Mouse (Mus musculus) cerebellum, adult 11-12 months (tissue): Measurements from ENCODE around the gene Ndufaf1.
"Not testable (repeated sequence)": the region's sequence is repeated elsewhere in the genome, so short reads cannot be mapped to it uniquely, and the experiment has no call there.

Source experiments
- DNase-seq: peaks from one replicate; pipeline ENCODE4 v3.0.0; 2022

Ndufaf1 gene

DNA sequence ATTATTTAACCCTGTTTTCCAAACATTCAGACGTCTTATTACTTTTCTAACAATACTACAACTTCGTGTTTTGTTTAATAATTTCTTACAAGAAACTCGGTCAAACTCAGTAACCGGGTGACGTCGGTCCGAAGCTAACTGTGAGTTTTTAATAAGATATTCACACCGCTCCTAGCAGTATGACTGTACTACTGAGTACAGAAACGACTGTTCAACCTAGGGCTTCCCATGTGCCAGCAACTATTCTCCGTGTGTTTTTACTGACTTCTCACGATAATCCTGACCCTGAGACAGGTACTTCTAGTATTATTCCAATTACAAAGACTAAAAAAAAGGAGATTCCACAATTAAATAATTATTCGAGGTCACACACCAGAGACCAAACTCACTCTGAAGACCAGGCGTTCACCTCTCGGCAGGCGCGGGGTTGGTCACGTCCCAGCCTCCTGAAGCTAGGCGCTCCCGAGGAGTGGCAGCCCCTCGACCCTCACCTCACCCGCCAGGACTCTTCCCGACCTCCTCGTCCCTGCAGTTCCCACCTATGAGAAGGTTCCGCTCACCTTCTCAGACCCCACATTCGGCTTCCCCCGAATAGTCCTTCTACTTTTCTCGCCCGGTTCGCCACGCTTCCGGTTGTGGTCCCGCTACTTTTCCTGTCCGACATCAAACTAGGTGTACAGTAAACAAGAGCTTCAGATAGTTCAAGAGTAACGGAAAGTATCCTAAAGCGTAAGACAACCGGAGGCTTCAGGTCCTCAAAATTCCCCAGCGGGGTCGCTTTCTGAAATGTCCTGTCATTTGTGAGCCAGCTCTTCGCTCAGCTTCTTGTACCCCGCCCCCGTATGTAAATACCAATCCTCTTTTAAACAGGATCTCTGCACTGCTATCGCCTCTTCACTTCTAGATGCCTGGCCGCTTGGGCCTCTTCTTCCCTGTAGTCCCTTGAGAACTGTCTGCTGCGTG, at the start of gene Ndufaf1:
Gene Ndufaf1 (minus strand): TSS at position 608 of the 963 bp plus-strand sequence.
- DNase-seq = peak; percentile 73

DNA sequence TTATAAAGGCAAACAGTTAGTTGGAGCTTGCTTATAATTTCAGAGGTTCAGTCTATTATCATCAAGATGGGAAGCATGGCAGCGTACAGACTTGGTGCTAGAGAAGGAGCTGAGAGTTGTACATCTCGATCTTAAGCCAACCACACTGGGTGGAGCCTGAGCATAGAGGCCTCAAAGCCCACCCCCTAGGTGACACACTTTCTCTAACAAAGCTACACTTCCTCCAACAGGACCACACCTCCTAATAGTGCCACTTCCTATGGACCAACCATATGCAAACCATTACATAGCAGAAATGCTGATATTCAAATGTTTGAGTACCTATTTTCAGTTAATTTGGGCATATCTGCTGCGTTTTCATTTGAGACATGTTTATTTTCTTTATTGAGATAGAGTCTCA, 47.4 kb upstream of the Ndufaf1 start:
- DNase-seq = no peak

DNA sequence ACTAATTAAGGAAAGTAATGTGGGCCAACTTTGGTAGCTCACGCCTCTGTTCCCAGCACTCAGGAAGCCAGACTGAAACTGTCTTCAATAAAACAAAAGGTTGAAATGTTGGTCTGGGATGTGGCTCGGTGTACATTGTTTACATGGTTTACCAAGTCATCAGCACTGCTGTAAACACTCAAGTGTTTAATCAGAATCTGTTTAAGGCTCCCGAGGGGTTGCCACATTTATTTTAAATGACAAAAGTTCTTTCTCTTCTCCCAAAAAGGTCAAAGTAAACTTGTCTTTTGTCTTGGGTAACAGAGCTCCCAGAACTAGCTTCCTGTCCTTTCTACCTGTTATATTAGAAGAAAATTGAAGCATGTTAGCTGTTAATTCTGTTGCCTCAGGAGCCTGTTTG, 45.0 kb upstream of the Ndufaf1 start:
- DNase-seq = no peak

DNA sequence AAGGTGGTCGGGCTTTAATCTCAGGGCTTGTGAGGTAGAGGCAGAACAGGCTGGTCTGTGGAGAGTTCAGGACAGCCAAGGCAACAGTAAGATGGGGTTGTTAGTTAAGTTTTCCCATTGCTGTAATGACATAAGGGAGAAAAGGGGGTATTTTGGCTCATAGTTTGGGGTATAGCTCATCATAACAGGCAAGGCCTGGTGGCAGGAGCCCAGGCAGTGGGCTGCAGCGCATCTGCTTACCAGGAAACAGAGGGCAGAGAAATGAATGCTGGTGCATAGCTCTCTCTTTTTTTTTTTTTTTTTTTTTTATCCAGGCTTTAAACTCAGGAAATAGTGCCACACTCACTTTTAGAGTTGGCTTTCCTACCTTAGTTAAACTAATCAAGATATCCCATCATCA, 40.5 kb upstream of the Ndufaf1 start:
- DNase-seq = no peak

DNA sequence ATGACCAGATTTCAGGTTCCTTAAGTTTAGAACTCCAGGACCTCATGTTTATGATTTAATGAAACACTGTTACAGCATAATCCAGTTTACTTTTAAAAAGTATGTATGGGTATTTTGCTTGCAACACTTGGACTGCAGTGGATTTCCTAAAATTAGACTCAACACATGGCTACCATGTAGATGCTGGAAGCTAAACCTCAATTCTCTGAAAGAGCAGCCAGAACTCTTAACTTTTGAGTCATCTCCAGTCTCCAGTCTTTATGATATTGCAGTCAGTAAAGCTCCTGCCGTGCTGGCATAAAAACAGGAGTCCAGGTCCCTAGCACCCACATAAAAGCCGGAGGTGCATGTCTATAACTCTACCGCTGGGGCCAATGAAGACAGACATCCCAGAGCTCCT, 37.3 kb upstream of the Ndufaf1 start:
- DNase-seq = no peak

DNA sequence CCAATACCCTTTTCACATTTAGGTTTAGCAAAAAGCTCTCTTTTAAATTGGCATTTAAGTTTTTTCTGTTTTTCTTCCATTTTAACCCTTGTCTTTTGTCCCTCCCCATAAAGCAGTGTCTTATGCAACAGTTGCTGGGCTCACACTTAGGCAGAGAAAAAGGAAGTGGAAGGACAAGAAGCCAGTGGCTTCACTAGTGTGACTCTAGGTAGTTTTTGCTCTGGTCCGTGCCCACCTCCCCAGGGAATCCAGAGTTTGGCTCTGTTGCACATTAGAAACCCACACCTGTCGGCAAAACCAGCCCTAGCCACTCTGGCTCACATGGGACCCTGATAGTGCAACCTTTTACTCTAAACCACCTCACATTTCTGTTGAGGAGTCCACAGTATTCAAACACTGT, 35.8 kb upstream of the Ndufaf1 start:
- DNase-seq = no peak

DNA sequence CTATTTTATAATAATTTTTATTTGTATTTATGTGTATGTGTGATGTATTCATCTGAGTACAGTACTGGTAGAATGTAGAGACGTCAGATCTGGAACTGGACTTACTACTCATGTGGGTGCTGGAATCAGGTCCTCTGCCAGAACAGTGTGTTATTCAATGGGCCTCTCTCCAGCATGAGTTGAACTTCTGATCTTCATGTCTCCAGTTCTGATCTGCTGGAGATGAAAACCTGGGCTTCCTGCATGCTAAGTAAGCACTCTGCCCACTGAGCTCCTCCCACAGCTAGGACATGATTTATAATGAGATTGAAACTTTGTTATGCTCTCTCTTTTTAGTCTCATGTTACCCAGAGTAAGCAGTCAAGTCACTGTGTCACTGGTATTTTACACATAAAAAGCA, 33.5 kb upstream of the Ndufaf1 start:
- DNase-seq = no peak

DNA sequence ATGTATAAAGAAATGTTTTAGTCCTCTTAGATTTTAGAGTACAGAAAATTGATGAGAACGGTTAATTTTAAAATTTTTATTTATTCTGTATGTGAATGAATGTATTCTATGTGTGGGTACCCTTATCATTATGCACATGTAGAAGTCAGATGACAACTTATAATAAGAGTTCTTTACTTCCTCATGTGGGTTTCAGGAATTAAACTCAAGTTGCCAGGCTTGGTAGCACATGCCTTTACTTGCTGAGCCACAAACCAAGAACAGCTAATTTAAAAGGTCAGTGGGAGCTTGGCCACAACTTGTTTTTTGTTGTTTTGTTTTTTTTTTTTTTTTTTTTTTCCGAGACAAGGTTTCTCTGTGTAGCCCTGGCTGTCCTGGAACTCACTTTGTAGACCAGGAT, 32.2 kb upstream of the Ndufaf1 start:
- DNase-seq = no peak

DNA sequence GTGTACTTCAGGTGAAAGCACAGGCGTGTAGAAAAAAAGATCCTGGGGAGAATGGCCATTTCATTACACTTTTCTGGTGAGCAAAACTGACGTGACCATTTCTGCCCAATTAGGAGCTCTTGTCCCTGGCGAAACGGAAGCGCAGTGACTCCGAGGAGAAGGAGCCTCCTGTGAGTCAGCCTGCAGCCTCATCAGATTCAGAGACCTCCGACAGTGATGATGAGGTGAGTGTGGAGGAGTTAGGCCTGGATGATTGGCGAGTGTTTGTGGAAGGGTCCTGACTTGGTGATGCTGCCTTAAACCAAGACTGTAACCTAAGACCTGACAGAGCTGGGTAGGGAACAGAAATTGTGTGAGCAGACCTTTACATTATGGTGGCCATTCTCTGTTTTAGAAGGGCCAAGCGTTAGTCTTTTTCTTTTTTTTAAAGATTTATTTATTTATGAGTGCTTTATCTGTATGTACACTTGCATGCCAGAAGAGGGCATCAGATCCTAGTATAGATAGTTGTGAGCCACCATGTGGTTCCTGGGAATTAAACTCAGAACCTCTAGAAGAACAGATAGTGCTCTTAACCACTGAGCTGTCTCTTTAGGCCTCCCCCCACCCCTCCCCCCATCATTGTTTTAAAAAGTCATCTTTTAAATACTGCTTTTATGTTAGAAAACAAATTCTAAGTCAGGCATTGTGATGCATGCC, 29.5 kb upstream of the Ndufaf1 start:
- DNase-seq = no peak

DNA sequence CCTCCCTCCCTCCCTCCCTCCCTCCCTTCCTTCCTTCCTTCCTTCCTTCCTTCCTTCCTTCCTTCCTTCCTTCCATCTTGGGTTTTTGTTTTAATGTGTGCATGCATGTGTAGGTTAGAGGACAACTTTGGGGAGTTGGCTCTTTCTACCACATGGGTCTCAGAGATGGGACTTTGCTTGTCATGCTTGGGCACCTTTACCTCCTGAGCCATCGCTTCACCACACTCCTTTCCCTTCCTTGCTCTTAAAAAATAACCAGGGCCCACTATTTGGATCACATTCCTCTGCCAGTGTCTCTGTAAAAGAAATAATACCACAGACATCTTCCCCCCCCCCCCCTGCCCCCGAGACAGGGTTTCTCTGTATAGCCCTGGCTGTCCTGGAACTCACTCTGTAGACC, 21.1 kb upstream of the Ndufaf1 start:
- DNase-seq = no peak

DNA sequence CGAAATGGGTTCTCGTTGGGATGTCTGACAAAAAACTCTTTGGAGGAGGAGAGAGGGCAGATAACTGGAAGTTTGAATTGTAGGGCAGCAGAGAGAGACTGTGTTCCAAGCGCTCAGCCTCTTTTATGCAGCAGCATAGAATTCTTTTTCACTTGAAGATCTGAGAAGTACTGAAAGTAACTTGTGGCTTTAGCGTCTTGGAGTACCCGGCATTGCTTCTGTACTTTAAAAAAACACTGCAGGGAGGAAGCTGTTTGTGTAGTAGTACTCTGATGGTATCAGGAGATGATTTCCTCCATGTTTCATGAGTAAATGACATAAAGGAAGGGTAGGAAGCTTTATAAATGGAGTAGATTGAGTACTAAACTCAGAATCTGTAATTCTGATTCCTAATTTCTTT, 13.2 kb upstream of the Ndufaf1 start:
- no peak for DNase-seq

DNA sequence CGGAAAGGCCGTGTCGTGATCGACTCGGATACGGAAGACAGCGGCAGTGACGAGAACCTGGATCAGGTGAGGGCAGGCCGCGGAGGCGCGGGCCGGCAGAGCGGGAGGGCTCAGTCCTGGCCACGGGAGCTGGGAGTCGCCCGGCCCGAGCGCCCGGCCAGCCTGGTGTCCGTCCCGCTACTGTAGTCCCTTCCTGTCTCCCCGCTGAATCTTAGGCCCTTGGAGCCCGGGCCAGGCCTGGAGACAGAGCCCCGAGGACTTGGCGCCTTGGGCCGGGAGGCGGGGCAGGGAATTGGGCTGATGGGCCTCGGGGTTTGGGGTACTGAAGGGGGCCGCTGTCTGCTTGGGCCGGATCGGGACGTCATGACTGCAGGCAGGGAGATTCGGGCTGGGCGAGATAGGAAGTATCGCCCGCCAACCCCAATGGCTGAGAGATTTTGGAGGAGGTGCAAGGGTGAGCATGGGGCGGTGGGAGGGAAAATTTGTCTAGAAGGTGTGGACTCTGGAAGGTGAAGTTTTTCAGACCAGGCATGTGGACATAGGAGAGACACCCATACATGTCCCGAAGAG, 12.7 kb upstream of the Ndufaf1 start:
- no peak for DNase-seq

DNA sequence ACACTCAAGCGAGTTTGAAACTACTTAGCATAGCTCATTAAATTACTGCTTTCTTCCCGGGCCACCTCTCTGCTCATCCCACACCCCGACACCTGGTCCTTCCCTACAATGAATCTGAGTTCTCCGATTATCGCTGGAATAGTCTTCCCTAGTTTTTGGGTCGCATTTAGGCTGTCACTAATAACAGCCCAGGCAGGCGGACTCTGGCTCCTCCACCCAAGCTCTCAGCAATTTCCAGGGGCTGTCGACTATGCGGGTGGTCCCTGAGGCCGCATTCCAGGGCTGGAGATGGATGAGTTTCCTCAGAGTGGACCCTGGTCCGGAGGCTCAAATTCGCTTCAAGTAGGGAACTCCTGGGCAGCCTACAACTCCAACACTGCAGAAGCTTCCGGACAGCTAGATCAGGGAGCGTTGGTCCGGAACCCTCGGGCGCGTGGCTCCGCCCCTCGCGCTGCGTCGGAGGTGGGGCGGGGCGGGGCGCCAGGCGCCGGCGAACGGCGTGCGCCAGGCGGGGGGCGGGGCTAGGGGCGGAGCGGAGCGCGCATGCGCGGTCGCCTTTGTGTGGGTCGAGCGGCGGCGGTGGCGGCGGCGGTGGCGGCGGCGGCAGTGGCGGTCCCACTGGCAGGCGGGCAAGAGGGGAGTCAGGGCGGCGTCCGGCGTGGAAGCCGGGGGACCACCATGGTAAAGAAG, 12.0 kb upstream of the Ndufaf1 start, which contains the start of gene Rtf1:
Gene Rtf1 (plus strand): TSS at position 544 of the 690 bp plus-strand sequence.
- peak; percentile 91 for DNase-seq

DNA sequence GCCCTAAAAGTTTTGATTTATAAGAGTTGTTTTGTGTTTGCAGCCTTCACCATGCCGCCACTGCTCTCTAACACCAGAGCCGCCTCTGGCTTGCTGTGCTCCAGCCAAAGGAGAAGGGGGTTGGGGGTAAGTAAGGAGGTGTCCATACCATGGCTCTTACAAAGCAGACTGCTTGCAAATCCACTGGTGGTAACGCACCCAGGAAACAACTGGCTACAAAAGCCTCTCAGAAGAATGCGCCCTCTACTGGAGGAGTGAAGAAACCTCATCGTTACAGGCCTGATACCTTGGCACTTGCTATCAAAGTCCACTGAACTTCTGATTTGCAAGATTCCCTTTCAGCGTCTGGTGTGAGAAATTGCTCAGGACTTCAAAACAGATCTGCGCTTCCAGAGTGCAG, 6.4 kb upstream of the Ndufaf1 start:
- no peak for DNase-seq

DNA sequence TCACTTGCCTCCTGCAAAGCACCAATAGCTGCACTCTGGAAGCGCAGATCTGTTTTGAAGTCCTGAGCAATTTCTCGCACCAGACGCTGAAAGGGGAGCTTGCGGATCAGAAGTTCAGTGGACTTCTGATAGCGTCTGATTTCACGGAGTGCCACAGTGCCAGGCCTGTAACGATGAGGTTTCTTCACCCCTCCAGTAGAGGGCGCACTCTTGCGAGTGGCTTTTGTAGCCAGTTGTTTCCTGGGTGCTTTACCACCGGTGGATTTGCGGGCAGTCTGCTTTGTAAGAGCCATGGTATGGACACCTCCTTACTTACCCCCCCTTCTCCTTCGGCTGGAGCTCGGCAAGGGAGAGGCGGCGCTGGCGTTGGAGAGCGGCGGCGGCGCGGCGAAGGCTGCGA, 3.1 kb upstream of the Ndufaf1 start:
- not testable (repeated sequence) for DNase-seq

DNA sequence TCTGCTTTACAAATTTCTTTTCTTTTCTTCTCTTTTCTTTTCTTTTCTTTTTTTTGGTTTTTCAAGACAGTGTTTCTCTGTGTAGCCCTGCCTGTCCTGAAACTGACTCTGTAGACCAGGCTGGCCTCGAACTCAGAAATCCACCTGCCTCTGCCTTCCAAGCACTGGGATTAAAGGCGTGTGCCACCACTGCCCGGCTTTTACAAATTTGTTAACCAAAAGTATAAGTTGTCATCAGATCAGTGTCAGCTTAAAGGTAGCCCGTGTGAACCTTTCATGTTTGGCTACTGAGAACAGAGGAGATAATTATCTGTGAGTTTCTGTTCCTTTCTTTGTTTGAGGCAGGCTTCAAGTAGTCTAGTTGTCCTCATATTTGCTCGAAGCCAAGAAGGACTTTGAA, 18.4 kb downstream of the Ndufaf1 start:
- no peak for DNase-seq

DNA sequence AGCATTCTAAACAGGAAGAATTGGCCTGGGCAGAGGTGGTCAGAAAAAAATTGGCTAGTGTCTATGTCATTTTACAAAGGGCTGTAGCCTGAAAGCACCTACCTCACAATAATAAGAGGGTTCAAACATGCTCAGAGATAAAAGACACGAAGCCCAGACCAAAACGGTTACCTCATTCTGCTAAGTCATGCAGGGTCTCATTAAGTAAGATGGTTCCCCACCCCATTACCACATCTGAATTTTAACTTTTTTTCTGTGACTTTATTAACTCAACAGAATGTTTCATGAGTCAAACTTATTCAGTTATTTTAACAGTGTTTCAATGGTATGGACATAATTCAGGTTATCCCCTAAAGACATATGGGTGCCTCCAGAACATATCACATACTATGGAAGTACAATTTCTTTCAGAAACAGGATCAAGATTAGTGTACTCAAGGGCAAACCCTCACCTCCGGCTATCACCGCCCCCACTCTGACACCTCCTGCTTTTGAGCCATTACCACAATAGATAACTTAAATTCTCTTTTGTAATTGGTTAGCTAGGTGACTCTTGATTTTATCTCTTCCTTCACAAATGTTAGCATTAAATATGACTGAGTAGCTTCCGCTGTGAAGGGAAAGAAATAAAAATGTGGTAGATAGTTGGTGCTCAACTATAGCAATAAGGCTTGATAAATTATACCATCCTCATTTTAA, 21.3 kb downstream of the Ndufaf1 start:
- no peak for DNase-seq

DNA sequence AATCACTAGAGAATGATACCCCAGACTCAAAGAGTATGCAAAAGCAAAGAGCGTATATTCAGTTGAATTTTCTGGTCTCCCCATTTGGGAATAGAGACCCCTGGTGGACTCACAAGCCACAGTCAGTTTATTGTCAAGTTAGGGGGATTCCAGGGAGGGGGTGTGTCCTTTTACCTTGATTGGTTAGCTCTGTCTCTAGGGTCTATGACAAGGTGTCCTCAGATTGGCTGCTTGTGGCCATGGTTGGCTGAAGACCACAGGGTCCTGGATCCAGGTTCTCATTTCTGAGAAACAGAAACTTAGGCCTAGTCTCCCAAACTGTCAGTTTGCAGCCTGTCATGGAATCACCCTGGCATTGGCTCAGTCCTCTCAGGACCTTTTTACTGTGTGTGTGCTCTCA, 25.8 kb downstream of the Ndufaf1 start:
- DNase-seq = no peak

DNA sequence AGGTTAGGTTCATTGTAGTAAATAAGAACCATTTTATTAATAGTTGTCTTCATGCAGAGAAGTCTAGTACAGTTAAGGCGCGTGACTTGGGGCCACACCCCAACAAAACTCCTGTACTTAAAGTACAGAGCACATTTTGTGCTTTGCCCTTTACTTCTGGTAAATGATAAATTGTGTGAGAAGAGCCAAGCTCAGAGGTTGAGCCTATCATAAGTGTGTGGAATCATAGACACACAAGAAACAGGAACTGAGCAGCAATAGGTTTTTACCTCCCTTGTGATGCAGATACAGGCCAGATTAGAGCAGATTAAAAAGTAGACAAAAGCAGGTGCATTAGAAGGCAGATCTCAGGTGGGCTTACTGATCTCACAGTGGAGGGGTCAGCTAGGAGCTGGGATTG, 41.3 kb downstream of the Ndufaf1 start:
- no peak for DNase-seq

DNA sequence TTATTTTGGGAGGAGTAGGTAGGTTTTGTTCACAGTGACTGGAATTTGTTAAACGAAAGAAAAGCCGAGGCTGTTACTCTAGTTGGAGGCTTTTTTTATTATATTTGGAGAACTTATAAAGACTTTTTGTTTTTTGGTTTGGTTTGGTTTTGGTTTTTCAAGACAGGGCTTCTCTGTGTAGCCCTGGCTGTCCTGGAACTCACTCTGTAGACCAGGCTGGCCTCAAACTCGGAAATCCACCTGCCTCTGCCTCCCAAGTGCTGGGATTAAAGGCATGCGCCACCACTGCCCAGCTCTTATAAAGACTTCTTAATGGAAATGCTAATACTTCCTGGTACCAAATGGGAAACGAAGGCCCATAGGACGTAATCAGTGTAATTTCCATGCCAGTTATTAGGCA, 43.6 kb downstream of the Ndufaf1 start:
- DNase-seq = not testable (repeated sequence)

DNA sequence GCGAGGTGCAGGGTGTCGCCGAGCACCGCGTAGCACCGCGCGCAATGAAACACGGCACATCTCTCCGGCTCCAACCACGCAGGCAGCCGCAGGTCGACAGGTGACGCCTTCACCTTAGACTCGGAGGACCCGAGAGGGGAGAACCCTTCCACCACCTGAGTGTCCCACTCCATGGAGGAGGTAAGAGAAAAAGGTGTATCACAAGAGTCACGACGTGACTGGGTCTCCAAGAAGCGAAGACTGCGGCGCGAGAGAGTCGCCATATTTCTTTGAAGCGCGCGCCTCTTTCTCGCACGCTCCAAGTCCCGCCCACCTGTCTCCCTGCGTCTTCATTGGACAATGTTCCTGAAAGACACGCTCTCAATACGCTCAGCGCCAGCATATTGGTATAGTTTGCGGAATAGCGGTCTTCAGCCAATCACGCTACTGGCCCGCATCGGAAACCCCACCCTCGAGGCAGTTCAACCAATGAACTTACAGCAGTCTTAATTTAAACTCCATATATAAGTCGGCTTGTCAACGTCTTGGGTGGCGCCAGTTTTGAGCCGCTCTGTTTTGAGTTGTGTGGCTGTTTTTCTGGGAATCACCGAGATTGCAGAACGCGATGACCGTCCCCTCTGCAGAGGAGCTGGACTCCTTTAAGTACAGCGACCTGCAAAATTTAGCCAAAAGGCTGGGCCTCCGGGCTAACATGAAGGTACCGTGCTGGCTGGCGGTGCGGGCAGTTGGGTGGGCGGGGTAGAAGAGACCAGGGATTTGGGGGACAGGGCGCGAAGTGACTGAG, 44.2 kb downstream of the Ndufaf1 start, which contains the start of the genes Nusap1 and Oip5:
Gene Nusap1 (plus strand): TSS at position 100 of the 784 bp plus-strand sequence.
Gene Oip5 (minus strand): TSS at position 271 of the 784 bp plus-strand sequence.
- DNase-seq = peak; percentile 90

DNA sequence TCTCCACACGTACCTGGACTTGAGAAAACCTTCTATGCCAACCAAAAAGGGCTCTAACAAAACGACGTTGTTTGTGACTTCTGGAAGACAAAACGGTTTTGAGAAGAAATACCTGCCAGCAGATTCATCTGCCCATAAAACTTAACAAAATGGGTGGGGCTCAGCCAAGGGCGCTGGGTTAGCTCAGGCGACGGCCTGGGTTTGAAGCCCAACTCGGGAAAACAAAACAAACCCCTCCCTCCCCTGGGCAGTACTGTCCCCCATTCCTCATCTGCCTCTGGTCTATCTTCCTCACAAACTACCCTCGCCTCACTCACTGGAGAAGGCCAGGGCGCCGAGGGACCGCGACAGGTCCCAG, 44.8 kb downstream of the Ndufaf1 start:
- DNase-seq = no peak
